Mouse (Mus musculus): ENCODE data around the gene Lck.

Gene Lck

DNA sequence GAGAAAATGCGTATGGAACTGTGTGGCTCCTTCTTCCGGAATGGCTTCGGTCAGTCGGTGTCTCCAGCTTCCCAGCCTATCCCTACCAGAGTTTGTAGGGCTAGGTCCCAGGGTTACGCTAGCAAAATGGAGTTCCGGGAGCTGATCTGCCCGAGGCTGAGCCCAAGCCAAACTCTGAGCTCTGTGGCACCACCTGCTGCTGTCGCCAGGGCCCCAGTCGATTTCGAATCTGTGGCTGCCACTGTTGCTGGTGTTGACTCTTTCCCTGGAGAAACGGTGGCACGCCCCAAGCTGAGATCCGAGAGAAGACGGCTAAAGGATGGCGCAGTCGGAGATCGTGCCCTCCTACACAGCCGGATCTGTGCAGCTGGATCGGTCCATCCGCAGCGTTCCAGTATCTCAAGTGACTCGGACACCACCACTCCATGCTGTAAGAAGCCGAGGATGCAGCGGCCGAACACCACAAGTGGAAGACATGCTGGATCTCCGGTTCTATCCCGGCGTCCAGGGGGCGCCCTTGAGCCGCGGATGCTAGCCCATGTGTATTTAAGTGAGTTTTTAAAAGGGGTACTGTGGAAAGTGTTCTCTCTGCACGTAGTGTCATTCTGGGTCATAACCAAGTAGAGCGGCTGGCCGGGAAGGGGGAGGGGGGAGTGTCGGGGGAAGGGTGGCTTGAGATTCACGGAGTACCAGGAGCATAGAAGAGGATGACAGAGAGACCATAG is 11.6 kb upstream of the Lck start:
- no peak for DNase-seq (ENCODE audit: low read depth, low spot score)

DNA sequence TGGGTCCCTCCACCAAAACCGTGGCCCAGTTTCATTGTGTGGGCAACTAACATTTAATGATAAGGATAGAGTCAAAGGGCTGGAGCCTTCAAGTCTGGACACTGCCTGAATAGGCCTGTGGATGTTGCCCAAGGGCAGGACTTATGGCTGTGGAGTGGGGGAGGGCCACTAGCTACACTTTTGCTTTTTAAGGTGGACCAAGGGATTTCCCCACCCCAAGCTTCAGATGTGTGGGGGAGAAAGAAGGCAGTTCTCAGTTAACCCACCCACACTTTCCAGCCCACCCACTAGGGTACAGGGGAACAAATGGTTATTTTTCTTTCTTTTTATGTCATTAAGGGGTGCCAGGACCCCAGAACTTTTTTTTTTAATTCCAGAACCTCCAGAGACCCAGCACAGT is 10.9 kb upstream of the Lck start:
- DNase-seq (ENCODE audit: low read depth, low spot score) = no peak

DNA sequence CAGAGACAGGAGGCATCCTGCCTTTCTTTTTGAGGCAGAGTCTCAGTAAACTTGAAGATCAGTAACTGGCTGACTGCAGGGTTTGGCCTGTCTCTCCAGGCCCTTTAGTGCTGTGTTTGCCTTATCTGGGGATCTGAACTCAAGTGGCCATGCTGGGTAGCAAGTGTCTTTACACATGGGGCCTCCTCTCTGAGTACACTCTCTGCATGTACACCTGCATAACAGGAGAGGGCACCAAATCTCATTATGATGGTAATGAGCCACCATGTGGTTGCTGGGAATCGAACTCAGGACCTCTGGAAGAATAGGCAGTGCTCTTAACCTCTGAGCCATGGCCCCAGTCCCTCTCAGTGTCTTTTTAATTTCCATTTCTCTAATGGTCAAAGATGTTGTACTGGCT is 8.8 kb upstream of the Lck start:
- DNase-seq (ENCODE audit: low read depth, low spot score) = no peak

DNA sequence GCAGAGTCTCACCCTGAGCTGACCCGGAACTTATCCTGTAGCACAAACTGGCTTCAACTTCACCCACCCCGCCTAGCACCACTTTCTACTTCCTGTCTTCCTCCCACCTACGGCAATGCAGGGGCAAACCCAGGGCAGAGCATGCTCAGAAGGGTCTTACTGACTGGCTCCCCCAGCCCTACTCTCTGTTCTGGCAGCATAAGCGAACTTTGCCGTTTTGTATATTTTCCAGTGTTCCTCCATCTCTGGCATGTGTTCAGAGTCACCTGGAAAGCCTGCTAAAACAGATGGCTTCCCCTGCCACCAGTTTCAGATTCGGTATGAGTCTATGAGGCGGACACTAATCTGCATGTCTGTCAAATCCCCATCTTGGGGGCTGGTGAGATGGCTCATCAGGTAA is 6.9 kb upstream of the Lck start:
- no peak for DNase-seq (ENCODE audit: low read depth, low spot score)

DNA sequence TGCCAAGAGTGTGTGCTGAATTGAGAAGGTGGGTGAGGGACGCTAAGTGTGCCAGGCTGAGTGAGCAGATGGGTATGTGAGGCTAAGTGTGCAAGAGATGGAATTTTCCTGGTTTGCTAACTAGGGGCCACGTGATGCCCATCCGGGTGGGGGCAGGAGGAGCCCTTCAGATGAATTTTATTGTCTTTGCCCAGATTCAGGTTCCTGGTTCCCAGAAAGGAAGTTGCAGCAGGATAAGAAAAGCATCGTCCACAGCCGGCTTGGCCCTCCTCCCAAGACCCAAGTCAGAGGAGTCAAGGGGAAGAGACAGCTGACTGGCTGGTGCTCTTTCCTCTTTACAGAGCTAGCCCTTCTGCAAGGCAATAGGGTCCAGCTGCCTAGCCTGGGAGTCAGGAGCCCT is 5.0 kb upstream of the Lck start, which contains the start of gene Fam167b:
Gene Fam167b, minus strand, starts transcription at position 84 of the 400 bp plus-strand sequence.
- no peak for DNase-seq (ENCODE audit: low read depth, low spot score)

- DNase-seq (ENCODE audit: low read depth, low spot score) = no peak
Observed at GRCm38 (mm10) chr4:129577688-129578087, 4.2 kb upstream of the Lck start.

GRCm38 (mm10) chr4:129576863-129577491 is 3.5 kb upstream of the Lck start:
- no peak for DNase-seq (ENCODE audit: low read depth, low spot score)

GRCm38 (mm10) chr4:129575171-129575844 is 1.9 kb upstream of the Lck start:
- DNase-seq (ENCODE audit: low read depth, low spot score) = no peak

GRCm38 (mm10) chr4:129573093-129573370 is 409 bp downstream of the Lck start:
- DNase-seq (ENCODE audit: low read depth, low spot score) = no peak

GRCm38 (mm10) chr4:129572236-129573092 is 977 bp downstream of the Lck start:
- no peak for DNase-seq (ENCODE audit: low read depth, low spot score)

DNA sequence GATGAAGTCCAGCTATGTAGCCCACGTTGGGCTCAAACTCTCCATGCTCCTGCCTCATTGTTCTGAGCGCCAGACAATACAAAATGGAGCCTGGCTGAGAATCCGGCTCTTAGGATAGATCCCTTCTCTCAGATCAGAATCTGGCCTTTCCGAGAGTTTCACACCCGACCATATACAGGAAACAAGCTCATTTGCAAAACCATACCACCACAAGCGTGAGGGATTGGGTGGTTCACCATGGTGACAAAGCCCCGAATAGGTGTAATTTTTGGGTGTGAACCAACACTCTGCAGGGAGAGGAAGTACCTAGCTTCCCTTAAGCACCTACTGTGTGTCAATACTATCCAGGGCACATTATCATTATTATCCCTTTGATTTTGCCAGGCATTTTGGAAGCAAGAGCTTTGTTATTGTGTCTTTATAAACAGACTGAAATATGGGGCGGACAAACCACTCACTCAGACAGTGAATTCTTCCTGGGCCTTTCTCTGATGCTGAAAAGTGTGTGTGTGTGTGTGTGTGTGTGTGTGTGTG is 1.8 kb downstream of the Lck start:
- no peak for DNase-seq (ENCODE audit: low read depth, low spot score)

DNA sequence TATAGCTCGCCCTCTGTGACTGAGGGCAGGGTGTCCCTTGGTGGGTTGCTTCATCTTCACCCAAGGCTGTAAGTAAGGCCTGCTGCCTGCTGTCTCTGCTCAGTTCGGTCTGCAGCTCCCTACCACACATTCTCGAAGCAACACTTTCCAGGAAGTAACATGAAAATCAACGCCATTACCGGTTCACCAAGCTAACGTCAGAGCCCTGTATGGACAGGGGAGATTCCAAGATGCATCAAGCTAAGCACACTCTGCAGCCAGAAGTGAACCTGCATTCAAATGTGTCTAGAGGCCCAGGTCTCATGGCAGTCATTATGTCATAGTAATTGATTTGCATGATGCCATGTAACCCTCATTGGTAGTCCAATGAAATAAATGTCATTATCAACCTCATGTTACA is 3.4 kb downstream of the Lck start:
- DNase-seq (ENCODE audit: low read depth, low spot score) = no peak

DNA sequence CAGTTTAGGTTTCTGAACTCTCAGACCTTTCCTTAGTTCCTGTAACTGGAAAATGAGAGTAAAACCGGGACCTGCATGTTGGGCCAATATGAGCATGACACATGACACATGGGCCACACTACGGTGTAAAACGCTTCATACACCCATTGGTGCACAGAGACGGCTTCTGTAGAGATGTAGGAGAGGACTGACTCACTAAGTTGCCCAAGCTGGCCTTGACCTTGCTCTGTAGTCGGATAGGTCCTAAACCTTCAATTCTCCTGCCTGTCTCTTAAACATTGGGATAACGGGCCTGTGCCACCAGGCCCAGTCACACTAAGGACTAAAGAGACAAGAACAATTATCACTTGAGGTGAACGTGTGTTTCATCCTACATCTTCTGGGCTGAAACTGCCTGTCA is 5.1 kb downstream of the Lck start:
- no peak for DNase-seq (ENCODE audit: low read depth, low spot score)

DNA sequence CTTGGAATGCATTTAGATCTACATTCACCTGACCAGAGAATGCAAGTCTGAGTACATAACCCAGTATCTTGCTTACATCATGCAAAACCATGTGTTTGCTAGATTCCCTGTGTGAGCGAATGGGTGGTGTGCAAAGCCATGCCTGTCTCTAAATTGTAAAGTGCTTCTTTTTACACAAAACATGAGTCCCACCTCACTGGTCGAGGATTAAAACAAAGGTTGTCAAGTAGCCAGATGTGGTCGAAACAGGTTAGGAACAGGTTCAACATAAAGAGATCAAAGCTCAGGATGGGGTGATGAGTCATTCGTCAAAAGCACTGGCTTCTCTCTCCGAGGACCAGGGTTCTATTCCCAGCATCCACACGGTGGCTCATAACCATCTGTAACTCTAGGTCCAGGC is 8.3 kb downstream of the Lck start:
- DNase-seq (ENCODE audit: low read depth, low spot score) = no peak

GRCm38 (mm10) chr4:129563718-129564117 is 9.7 kb downstream of the Lck start:
- DNase-seq (ENCODE audit: low read depth, low spot score) = no peak

- no peak for DNase-seq (ENCODE audit: low read depth, low spot score)
Observed at GRCm38 (mm10) chr4:129561184-129561583, 12.3 kb downstream of the Lck start.

DNA sequence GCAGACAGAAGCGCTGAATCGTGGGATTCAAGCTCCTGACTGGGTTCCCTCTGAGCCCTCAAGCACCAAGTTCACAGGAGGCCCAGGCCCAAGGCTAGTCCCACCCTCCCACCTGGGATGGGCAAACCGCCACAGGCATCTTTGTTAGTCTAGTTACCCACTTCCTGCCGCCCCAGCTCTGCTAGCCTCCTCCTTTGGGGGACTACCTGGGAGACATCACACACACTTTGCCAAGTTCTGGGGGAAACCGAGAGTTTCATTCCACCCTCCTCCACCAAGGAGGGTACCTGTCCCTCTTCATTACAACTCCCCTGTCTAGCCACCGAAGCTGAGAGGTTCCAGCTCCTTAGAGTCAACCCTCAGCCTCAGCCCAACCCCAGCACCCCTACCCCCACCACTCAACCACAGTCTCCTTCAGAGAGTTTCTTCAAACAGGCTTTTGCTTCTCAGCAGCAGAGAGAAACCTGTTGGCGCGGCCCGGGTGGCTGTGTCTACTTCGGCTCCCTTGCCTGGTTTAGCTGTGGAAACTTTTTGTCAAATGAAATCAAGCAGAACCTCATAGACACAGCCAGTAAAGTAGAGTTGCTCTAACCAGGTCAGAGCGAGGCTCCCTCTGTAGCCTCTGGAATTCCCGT is 15.0 kb downstream of the Lck start:
- no peak for DNase-seq (ENCODE audit: low read depth, low spot score)

GRCm38 (mm10) chr4:129557256-129557808 is 16.1 kb downstream of the Lck start:
- no peak for DNase-seq (ENCODE audit: low read depth, low spot score)

DNA sequence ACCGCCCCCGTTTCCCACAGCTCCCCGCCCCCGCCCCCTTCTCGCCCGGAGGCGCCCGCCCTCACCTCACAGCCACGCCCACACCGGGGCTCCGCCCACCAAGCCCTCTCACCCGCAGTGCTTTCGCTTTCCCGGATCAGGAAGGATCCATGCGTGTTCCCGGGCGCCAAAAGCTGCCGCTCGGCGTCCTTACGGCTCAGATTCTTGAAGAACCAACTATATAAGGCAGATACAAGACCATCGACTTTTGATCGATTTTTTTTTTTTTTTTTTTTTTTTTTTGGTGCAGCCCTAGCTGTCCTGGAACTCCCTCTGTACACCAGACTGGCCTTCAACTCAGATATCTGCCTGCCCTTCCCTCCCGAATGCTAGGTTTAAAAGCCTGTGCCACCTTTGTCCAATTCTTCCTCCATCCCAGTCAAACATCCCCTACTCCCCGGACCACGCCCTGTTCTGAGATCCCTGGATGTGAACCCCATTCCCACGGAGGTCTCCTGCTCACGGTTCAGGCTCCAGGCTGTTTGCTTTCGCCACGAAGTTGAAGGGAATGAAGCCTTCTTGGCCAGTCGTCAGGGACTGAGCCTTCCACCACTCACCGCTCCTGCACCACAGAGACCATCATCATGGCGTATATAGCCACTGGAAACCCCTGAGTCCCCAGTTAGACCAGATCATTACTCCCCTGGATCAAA is 16.8 kb downstream of the Lck start:
- DNase-seq (ENCODE audit: low read depth, low spot score) = peak; percentile 72

DNA sequence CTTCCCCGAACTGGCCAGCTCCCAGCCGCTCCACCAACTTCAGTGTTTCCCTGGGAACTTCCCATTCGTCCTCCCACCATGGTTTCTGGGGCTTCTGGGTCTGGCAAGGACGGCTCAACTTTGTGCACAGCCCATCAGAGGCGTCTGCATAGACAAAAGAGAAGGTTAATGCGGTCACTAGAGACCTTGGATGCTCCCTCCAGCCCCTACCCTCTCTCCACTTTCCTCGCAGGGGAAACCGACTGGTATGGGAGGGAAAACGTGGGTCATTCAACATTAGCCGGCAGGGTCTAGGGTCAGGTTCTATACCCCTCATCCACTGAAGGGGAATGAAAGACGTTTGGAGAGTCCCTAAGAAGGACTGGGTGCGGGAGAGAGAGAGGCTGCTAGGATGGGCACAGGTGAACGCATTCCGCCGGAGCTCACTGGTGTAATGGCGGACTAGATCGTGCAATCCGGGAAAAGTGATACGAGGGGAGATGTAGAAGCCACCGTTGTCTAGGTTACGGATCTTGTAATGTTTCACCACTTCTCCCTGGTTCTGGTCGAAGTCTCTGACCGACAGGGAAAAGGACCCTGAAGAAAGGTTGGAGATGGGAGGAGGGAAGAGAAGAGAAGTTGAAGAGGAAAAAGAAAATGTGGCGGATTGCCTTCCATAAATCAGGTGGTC is 17.4 kb downstream of the Lck start:
- no peak for DNase-seq (ENCODE audit: low read depth, low spot score)

All from brain, embryonic 18.5 days (tissue).